Mouse (Mus musculus) 3T3-L1 (cell line): ENCODE results near the gene Chaf1a.
"Not testable (repeated sequence)": the region's sequence is repeated elsewhere in the genome, so short reads cannot be mapped to it uniquely, and the experiment has no call there.

Source experiments
- DNase-seq: peaks from one replicate; pipeline ENCODE4 v3.0.0-alpha.2; 2015; ENCODE audit warnings: low read depth, low spot score

Gene Chaf1a

DNA sequence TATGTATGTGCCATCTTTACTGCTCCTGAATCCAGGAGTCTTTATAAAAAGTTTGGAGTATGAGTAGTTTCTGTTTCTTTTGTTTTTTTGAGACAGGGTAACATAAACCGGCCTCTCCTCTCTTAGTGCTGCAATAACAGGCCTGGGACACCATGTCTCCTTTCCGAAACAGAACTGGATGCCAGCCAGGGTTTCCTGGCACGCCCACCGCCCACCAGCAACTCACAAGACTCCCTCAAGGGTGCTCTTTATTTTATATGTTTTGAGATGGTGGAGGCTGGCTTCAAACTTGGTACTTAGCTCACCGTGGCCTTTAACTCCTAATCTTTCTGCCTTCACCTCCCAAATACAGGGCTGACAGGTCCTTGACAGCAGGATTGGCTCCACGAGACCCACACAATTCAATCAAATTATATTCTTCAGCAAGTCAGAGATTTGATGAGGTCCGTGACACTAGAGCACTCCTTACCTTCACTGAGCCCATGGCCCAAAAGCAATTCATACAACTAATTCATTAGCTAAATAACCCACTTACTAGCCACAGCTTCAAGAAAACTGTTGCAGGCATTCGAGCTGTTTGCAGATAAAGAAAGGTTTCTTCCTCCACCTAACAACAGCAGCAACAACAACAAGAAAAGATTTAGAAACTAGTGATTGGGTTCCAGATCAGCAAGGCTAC, 1.5 kb upstream of the Chaf1a start:
- DNase-seq, result no peak

- DNase-seq, result no peak
Measured at GRCm38 (mm10) chr17:56039345-56039744, 894 bp upstream of the Chaf1a start.

DNA sequence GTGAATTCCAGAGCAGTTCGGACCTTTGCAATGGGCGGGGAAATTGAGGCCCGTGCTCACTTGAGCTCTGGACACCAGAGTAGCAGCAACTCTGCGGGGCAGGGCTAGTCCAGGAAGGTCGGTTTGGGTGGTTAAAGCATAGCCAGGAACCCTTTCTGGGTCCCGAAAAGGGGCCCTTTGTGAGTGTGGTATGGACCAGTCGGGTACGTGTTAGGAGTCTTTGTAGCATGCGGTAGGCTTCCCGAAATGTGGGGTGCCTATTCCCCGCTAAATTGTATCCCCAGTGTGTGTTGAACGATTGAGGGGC, 571 bp downstream of the Chaf1a start:
- DNase-seq, result no peak

DNA sequence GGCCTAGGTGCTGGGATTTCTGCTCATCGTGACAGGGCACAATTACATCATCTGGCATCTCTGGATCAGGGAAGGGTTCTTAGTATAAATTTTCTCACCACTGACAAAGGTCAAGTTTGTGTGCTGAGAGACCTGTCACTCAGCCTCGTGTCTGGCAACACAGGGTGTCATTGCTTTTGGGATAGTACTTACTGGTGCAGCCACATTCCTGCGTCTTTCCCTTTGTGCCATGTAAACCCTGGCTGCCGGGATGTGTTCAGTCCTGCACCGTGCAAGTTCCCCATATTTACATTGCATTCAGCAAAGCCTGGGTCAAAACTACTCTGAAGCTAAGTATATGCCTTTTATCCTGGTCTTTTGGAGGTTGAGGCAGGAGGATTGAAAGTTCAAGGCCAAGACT, 11.1 kb downstream of the Chaf1a start:
- no peak for DNase-seq

- DNase-seq, result no peak
Measured at GRCm38 (mm10) chr17:56054938-56055337, 14.7 kb downstream of the Chaf1a start.

DNA sequence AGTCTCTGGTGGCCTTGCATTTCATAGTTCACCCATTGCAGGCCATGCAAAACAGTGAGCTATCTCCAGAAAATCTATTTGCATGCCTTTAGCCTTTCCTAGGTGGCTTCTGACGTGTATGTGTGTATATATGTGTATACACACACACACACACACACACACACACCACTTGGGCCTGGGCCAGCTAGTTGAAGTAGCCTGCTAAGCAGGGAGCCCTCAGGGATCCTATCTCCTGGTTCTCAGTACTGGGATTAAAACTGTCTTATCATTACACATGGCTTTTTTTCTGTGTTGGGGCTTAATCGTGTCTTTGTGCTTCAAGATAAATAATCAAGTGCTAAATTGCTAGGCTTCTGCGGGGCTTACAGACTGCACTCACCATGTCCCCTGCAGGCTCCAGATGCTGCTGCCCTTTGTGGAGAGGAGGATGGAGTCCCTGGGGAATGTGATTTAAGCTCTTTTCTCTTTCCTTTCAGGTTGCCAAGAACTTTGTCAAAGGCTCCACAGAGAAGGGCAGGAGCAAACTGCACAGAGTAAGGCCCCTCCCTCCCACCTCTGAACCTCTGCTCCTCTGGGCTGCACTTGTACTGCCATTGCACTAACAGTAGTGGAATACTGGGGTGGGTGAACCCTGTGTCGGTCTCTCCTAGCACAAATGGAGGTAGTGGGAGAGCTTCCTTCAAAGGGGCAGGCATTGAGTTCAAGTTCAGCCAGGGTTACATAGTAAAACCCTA, 15.9 kb downstream of the Chaf1a start:
- no peak for DNase-seq

DNA sequence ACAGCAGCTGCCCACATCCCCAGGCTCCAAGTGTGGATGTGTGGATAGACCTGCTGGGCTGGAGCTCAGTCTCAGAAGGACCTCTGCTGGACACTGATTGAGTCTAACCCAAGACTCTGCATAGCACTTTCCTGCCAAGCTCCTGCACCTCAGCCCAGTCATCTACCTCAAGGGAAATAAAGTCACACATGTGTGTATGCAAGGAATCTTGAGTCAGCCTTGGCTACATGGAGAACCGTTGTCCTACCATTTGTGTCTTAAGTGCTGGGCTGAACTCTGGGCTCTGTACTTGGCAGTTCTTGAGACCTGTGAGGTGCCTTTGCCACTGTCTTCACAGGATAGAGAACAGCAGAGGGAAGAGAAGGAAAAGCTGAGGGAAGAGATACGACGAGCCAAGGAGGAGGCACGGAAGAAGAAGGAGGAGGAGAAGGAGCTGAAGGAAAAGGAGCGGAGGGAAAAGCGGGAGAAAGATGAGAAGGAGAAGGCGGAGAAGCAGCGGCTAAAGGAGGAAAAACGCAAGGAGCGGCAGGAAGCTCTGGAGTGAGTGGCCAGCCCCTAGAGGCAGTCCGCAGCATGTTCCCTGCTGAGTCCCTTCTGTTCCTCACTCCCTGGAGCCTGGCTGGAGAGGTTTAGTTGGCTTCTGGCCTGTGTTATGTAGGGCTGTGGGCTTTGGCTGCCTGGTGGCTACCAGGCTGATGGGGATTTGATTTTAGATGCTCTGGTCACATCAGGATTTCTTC, 17.3 kb downstream of the Chaf1a start:
- no peak for DNase-seq

DNA sequence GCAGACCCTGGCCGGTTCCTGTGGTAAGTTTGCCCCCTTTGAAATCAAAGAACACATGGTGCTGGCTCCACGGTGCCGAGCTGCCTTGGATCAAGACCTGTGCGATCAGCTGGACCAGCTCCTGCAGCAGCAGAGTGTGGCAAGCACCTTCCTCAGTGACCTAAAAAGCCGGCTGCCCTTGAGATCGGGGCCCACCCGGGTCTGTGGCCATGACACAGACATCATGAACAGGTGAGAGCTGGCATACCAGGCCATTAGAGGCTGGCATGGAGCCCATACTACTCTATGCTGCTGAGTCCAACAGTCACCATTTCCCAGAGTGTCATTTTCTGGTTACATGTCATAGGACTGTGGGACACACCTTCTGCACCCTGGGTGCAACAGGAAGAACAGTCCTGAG, 21.8 kb downstream of the Chaf1a start:
- no peak for DNase-seq

DNA sequence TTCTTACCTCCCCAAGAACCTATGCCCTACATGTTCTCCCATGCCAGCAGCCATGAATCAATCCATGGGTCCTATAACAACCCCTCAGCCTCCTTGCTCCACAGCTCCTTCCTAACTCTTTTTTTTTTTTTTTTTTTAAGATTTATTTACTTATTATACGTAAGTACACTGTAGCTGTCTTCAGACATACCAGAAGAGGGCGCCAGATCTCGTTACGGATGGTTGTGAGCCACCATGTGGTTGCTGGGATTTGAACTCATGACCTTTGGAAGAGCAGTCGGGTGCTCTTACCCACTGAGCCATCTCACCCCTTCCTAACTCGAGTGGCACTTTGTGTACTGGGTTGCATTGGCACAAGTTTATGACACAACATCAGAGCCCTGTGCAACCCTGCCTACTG, 25.5 kb downstream of the Chaf1a start:
- not testable (repeated sequence) for DNase-seq

DNA sequence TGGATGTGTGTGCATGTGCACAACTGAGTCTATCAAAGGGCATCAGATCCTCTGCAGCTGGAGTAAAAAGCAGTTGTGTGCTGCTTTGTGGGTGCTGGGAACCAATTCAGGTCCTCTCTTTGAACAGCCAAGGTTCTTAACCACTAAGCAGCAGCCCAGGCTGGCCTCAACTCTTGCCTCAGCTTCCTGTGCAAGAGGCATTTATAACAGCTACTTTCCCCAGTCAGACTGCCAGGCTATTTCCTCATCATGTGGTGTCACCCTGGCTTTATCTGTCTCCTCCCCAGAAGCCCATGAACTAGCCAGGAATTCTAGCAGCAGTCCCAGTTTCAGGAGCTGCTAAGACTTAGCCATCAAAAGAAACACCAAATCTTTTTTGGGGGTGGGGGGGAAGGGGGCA, 26.2 kb downstream of the Chaf1a start:
- peak; percentile 24 for DNase-seq

DNA sequence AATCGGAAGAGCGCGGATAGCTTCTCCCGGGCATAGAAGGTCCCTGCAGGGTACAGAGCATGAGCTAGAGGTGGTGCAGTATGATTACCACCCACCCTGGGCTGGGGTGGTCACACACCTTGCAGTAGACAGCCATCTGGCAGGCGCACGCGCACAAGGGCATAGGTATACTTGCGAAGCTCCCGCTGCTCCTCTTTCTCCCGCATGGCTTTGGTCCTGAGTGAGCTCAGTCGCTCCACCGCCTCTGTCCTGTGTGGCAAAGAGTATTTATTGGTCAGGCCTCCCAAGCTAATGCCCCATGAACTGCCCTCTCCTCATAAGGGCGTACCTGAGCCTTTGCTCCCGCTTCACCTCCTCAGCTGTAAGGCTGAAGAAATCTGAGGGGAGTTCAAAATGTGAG, 28.8 kb downstream of the Chaf1a start:
- DNase-seq, result no peak

DNA sequence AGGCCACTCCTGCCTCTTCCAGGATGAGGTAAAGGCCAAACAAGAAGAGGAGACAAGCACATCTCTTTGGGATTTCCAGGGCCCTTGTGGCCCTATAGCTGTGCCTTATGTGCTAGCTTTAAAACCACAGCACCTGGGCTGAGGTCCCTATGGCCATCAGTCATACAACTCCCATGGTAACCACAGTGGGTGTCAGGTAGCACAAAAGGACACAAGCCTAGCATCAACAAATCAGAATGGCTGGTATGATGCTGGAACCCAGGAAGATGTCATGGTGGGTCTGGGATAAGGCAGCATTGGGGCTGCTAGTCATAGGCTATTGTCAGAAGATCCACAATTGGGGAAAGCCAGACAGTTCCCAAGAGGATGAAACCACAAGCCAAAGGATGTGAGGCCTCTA, 30.9 kb downstream of the Chaf1a start:
- DNase-seq, result peak; percentile 32

DNA sequence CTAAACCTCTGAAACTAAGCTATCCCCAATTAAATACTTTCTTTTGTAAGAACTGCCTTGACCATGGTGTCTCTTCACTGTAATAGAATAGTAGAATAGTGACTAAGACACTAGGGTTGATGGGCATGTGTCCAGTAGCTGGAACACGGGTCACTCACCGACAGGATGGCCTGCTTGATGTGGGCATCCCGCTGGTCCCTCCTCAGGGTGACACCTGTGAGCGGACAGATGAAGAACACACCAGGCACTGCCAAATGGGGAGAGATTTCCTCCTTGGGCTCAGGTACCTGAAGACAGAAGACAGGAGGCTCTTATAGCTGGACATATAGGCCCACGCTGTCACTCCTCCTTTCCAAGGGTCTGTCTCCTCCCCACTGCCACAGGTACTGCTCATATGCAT, 32.0 kb downstream of the Chaf1a start:
- DNase-seq, result no peak

DNA sequence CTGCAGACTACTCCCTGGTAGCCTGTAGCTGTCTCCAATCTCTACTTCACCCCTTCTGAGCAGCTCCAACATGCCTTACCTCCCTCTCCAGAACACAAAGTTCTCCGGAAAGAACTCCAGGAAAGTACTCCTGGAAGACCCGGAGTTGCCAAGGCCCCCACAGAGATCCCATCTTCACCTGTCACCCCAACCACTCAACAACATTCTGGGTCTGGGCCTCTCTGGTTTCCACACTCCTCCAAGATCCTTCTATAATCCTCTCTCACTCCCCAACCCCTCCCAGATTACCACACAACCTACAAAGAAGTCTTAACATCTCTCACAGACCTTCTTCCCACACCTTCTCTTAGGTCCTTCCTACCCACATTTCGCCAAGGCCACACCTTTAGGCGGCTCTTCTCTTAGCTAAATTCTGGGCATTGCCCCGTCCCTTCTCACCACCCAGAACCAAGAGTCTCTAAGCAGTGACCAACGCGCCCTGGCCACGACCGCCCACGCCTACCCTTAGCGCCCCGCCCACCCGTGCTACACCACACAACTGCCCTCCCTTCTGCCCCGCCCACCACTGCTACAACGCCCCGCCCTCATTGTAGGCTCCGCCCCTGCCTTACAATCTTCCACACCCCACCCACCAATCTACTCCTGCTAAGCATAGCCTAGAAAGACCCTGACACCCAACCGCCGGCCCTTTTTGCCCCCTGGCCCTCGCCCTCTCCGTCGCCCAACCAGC, 34.0 kb downstream of the Chaf1a start:
- peak; percentile 96 for DNase-seq

DNA sequence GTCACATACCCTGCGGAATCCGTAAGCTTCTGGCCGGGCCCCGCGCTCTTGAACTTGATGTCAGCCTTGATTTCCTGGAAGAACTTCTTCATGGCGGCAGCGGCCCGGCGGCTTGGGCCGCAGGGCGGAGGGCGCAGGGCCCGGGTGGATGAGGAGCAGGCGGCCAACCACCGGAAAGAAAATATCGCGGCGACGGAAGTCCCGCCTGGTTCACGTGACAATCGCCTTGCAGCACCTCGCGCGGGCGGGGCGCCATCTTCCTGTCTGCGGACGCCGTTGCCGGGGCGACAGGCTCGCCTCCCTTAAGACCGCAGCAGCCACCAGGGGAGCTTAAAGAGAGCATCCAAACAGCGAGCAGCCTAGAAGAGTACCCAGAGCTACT, 34.6 kb downstream of the Chaf1a start, which contains the start of gene Ubxn6:
TSS of gene Ubxn6 (minus strand) at position 202 of the 382 bp plus-strand sequence.
- peak; percentile 98 for DNase-seq

GRCm38 (mm10) chr17:56077523-56077922, 37.3 kb downstream of the Chaf1a start:
- DNase-seq, result no peak

- DNase-seq, result not testable (repeated sequence)
Measured at GRCm38 (mm10) chr17:56078361-56078760, 38.1 kb downstream of the Chaf1a start.

GRCm38 (mm10) chr17:56078880-56079795, 38.9 kb downstream of the Chaf1a start, which contains the start of gene Hdgfl2:
Gene Hdgfl2 (plus strand): TSS chr17:56079634.
- DNase-seq, result peak; percentile 100

- DNase-seq, result peak; percentile 30
Measured at GRCm38 (mm10) chr17:56079921-56080320, 39.7 kb downstream of the Chaf1a start.

DNA sequence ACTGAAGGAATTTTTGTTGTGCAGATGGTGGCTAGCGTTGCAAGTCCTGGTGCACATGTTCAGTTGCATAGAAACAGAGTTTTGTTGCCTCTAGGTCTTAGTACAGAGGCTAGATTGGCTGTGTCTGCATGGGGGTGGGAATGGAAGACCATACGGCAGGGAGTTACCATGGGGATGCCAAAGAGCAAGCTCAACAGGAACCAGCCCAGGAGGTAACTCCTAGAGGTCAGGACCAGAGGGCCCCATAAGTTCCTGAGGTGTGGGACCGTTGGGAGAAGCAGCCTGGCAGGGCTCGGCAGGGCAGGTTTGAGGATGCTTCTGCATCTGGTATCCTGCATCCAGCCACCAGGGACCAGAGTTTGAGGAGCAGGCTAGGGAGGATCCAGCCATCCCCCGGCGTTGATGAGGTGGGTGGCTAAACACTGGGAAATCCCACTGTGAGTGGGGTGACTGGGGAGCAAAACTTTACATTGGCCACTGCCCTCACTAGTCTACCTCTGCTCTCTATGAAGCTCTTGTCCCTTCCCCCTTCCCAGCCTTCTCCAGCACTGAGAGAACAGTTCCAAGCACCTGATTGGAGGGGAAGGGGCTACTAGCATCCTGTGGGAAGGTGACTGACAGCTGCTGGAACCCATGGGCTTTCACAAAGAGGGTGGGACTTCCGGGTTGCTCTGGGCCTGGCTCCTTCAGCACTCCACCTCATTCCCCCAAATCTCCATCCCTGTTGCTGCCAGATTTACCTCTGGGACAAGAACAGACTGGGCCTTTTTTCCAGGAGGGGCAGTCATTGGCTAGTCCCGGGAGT, 40.7 kb downstream of the Chaf1a start:
- DNase-seq, result peak; percentile 97
